Mouse (Mus musculus) spleen, postnatal 10 days (tissue): ENCODE data around the gene Naa15.
"Not testable (repeated sequence)": the region's sequence is repeated elsewhere in the genome, so short reads cannot be mapped to it uniquely, and the experiment has no call there.

ENCODE experiments used
- DNase-seq, 2 experiments: peaks; one replicate each; pipeline ENCODE4 v3.0.0; 2021 to 2022; ENCODE audit warnings: low spot score in 2 of 2

The Naa15 gene

DNA sequence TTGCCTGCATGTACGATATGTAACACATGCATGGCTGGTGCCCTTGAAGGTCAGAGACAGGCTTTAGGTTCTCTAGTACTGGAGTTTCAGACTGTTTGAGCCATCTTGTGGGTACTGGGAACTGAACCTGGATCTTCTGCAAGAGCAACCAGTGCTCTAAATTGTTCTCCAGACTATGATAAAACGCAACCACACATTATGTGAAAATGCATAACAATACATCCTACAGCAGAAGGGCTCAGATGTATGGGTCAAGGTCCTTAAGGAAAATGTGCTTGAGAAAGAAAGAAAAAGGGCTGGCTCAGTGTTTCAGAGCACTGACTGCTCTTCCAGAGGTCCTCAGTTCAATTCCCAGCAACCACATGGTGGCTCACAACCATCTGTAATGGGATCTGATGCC lies 21.3 kb upstream of the Naa15 start:
- no peak for DNase-seq

DNA sequence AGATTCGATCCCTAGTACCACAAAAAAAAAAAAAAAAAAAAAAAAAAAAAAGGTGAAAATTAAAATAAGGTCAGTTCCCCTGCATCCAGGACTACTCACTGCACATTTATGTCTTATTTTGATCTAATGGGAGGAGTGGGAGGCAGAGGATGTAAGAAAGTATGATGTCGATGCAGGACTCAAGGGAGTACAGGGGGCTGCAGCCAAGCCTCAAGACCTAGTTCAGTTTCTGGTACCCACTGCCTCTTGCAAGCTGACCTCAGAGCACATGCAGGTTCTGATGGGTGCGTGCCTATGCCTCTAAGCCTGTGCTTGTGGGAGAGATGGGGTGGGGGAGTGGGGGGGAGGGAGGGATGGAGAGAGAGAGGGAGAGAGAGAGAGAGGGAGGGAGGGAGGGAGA lies 20.1 kb upstream of the Naa15 start:
- no peak for DNase-seq

DNA sequence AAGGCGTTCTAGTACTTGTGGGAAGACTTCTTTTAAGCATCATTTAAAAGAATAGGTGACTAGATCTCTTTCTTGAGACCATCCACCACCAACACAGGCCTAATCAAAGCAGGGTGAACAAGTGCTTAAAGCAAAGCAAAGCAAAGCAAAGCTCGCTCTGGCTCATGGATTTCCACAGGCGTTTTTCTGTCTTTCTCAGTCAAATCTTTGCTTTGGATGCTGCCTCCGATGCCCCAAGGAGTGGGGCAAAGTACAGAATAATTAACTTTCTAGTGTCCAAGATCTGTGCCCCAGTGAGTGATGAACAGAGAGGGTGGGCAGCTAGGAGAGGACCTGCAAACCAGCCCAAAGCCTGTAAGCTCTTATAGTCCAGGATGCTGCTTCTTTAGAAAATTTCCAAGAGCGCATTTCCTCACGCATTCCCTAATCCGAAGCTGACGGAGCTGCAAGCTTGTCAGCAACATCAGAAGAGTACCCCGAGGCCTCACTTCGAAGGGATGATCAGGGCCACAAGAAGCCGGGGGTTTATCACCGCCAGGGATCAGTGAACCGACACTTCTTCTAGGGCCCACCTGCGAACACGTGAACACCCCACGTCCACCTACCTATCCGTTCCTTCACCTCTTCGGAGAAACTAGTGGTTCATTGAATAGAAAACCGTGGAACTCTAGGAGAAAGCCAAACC lies 19.3 kb upstream of the Naa15 start:
- DNase-seq: no peak

GRCm38 (mm10) chr3:51396219-51397068 lies 18.5 kb upstream of the Naa15 start, which contains the start of gene Mgarp:
Mgarp (minus strand) TSS chr3:51396738.
- DNase-seq: peak; percentile 41 to 67

DNA sequence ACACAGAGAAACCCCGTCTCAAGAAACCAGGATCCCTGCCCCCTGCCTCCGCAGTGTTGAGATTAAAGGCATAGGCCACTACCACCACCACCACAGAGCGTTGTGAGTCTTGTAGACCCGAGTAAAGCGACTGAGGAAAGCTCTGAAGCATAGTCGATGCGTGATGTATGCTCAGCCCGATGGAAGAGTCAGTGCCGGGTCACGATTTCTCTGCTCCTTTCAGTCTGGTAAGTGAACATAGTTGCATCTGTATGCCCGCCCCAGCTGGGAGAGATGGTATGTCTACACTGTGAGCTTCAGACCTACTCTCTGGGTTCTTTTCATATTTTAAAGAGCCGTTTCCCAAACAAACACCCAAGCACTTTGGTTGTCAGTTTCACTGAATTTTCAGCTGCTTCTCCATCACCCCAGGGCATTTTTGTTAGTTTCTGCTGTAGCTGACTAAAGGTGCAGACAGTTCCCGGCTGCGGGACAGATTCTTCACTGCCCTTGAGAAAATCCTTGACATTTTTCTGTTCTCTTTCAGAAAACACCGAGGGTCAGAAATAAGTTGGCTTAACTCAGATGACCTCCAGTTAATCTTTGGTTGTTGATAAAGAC lies 17.1 kb upstream of the Naa15 start:
- no peak for DNase-seq

DNA sequence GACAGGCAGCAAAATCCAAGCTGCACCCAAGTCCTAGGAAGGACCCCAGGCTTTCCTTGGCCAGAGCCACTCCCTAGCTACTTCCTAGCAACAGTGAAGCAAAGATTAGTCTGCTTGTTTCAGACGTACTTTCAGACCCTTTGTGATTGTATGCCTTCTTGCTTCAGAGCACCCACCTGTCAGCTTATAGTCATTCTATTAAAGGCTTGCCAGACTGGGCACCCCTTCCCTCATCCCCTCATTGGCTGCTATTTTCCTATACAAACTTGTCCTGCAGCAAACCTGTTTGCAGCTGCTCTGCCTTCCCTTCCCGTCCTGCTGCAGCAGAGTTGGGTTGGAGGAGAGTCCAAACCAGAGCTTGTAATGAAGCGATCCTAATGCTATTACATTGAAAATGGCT lies 16.3 kb upstream of the Naa15 start:
- no peak for DNase-seq

- no peak for DNase-seq
Observed at GRCm38 (mm10) chr3:51399531-51399930, 15.4 kb upstream of the Naa15 start.

GRCm38 (mm10) chr3:51400682-51401081 lies 14.3 kb upstream of the Naa15 start:
- DNase-seq: no peak

DNA sequence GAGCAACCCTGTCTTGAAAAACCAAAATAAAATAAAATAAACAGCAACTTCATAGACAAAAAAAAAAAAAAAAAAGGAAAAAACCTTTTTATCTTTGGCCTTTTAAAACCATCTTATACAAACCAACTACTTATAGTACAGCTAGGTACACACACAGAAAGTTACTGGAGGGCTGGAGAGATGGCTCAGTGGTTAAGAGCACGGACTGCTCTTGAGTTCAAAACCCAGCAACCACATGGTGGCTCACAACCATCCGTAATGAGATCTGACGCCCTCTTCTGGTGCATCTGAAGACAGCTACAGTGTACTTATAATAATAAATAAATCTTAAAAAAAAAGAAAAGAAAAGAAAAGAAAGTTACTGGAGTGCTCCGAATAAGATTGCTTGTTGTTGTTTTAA lies 12.9 kb upstream of the Naa15 start:
- DNase-seq: not testable (repeated sequence)

DNA sequence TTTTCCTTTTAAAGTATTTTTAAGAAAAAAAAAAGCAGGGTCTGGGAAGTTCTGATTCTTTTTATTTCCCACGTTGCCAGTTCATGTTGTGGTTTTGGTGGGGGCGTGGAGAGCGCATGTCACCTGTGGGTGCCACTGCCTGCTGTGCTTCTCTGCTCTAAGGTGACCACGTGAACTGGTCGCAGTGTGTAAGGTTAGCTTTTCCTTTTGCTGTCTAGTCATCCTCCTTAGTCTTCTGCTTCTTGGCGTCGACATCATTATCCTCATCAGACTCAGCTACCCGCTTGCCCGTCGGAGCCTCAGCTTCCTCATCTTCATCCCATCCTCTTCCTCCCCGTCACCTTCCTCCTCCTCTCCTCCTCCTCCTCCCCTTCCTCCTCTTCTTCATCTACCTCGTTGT lies 12.3 kb upstream of the Naa15 start:
- no peak for DNase-seq

DNA sequence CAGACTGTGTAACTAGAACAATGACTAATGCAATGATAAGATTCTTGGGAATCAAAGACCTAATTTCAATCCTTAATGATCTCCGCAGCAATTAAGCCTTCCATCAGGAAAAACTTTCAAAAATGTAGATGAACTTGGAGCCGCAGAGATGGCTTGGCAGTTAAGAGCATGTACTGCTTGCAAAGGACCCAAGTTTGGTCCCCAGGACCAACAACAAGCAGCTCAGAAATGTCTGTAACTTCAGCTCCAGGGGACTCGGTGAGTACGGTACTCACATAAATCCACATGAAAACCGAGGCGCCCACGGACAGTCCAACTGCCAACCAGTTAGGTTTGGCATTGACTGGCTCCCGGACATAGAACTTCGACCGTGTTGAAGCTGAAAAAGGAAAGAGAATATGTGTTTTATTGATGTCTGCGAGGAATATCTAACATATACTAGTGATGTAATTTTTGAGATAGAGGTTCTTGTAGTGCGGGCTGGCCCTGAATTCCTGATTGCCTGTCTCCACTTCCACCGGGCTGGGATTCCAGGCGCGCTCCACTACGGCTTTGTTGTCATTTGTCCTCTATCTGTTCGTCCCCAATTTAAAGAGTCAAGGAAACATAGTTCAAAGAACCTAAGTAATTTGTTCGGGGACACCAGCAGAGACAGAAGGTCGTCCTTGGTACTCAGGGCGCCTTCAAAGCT lies 6.9 kb upstream of the Naa15 start:
- DNase-seq: no peak

DNA sequence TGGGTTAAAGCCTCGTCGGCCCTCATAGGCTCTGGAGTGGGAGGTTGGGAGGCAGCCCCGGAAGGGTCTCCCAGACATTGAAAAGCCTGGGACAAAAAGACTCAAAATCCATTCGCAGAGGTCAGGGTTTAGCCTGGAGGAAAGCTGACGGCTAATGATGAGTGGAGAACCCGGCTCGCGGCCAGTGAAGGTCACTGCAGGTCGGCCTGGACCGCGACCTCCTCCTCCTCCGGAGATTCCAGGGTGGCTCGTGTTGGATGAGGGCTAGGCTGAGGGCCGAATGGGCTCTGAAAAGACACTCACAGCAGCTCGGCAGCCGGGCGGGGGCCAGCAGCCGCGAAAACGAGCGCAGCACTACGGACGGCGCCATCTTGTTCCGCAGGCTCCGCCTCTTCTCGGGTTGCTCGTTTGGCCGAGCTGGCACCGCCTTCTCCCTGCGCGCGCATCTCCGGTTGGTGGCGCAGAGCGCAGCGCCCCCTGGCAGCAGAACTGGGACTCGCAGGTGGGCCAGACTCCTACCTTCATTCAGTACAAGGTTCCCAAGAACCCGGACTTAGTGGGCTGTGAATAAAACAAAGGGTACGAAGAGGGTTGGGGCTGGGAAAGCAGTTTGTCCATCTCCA lies 6.3 kb upstream of the Naa15 start, which contains the start of gene Ndufc1:
Gene Ndufc1 (minus strand): TSS at position 428 of the 623 bp plus-strand sequence.
- DNase-seq: peak; percentile 99 to 100

- DNase-seq: no peak
Observed at GRCm38 (mm10) chr3:51412457-51412856, 2.5 kb upstream of the Naa15 start.

DNA sequence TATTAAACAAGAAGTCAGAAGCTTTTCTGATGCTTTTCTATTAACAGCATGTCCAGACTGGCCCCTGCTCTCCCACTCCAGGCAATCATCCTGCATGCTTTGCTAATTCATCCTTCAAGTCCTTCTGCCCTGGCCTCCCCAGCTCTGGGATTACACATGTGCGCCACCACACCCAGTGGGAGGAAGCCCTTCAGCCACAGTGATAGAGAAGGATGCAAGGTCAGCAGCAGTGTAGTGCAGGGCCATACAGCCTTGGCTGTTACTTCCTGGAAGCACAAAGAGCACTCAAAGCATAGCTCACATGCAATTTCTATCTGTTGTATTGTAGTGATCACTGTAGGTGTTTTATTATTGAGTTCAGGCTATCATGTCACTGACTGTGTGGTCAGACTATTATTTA lies 1.7 kb upstream of the Naa15 start:
- DNase-seq: no peak

DNA sequence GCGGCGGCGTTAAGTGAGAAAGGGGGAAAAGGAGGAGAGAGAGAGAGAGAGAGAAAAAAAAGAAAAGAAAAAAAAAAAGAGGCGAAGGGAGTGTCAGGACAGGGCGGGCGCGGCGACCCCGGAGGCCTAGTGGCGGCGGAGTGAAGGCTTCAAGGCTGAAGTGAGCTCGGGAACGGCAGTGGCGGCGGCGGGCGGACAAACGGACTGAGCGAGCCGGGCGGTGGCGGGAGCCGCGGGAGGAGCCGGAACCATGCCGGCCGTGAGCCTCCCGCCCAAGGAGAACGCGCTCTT lies 1.1 kb downstream of the Naa15 start:
- DNase-seq: no peak

GRCm38 (mm10) chr3:51416364-51417134 lies 1.6 kb downstream of the Naa15 start:
- peak; percentile 65 to 66 for DNase-seq

DNA sequence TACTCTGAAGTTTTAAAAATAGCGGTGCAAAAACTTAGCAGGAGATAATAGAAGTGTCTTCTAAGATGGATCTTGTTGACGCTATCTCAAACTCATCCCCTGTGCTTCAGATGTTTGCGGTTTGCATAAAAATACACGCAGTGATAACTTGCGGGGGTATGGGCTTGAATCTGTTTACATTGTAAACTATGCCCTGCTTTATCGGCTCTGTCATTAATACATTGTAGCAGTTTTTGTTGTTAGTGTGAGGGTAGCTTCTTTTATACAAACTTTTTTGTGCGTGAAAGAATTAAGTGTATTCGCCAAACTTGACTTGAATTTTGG lies 2.1 kb downstream of the Naa15 start:
- DNase-seq: no peak

- DNase-seq: no peak
Observed at GRCm38 (mm10) chr3:51417485-51417884, 2.5 kb downstream of the Naa15 start.

DNA sequence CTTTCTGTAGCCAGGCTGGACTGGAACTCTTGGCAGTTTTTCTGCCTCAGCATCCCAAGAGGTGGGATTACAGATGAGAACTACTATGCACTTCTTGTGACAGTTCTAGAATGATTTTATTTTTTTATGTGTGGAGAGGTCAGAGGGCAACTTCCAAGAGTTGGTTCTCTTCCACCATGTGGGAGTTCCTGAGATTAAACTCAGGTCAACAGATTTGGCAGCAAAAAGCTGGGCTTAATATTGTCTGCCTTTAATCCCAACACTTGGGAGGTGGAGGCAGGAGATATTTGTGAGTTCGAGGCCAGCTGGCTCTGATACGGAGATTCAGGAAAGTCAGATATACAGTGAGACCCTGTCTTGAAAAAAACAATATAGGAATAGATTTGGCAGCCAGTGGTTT lies 3.0 kb downstream of the Naa15 start:
- no peak for DNase-seq

DNA sequence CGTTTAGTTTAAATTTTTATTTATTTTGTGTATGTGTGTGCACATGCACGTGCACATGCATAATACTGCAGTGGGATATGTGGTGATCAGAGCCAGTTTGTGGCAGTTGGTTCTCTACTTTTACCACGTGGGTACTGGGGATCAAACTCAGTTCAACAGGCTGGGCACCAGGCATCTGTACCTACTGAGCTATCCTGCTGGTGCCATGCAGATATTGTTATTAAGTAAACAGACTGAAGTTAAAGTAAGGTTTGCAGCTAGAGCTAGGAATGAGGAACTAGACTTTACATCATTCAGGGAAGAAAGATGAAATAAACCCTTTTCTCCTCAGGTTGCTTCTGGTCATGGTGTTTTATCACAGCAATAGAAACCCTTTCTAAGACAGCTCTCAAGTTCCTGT lies 7.0 kb downstream of the Naa15 start:
- DNase-seq: no peak

GRCm38 (mm10) chr3:51425394-51425793 lies 10.4 kb downstream of the Naa15 start:
- no peak for DNase-seq
